Mouse (Mus musculus): ENCODE results near the gene Chd1l. TPM values are rescaled to one million over a fixed set of nuclear protein-coding genes. Genes with fewer than 3 reads are reported as not detected.
A peak's percentile ranks its signal among the peaks of the same experiment; 100 is the strongest.

The Chd1l gene
- total and polyA plus RNA-seq, 3 experiments: 4.6 to 10.5 (median 9.8) TPM

GRCm38 (mm10) chr3:97641396-97641795 lies 31.4 kb upstream of the Chd1l start:
- no peak for TF ChIP-seq POLR2A (IDR thresholded peaks at IDR 0.05; ENCODE audit: insufficient read depth, low read depth, low read length)
- TF ChIP-seq CTCF (IDR thresholded peaks at IDR 0.05): no peak
- no peak for TF ChIP-seq EP300 (IDR thresholded peaks at IDR 0.05; ENCODE audit: insufficient read depth, low read depth, low read length)
- no peak overlapping the region for H3K9ac ChIP-seq (ENCODE audit: low read depth, low read length)
- H3K36me3 ChIP-seq (ENCODE audit: control insufficient read depth, insufficient read depth, low read length): peaks cover 3% of the 10 kb centered on the region
- 92% methylated on average over 4 of the region's 4 CpGs for WGBS
- no peak for DNase-seq
- peaks cover 2% of the 10 kb centered on the region for H3K4me1 ChIP-seq (ENCODE audit: control insufficient read depth, insufficient read depth, low read length)
- no peaks in the 10 kb centered on the region for H3K79me2 ChIP-seq (replicated peaks; ENCODE audit: control insufficient read depth, insufficient read depth, low read length)
- no peak overlapping the region for H3K27ac ChIP-seq
- H3K4me3 ChIP-seq: no peak overlapping the region
- no peaks in the 10 kb centered on the region for H3K27me3 ChIP-seq (ENCODE audit: control insufficient read depth, insufficient read depth, low read length)
- intact Hi-C loops (cut with DNase I): no loop called here

GRCm38 (mm10) chr3:97634288-97634761 lies 24.3 kb upstream of the Chd1l start:
- Histone ChIP-seq H3K4me1 (ENCODE audit: control insufficient read depth, insufficient read depth, low read length) (peaks cover 2% of the 10 kb centered on the region; the same call in 1 of the 2 replicates), H3K9ac (ENCODE audit: low read depth, low read length) (no peak overlapping the region), H3K27ac (no peak overlapping the region), H3K79me2 (replicated peaks; ENCODE audit: control insufficient read depth, insufficient read depth, low read length) (no peaks in the 10 kb centered on the region), H3K27me3 (ENCODE audit: control insufficient read depth, insufficient read depth, low read length) (no peaks in the 10 kb centered on the region), H3K4me3 (no peak overlapping the region), H3K36me3 (ENCODE audit: control insufficient read depth, insufficient read depth, low read length) (peaks cover 5% of the 10 kb centered on the region)
- 41% methylated on average over 3 of the region's 3 CpGs for WGBS
- intact Hi-C loops (cut with DNase I): no loop called here
- DNase-seq: peak; percentile 68 to 73
- TF ChIP-seq POLR2A (IDR thresholded peaks at IDR 0.05; ENCODE audit: insufficient read depth, low read depth, low read length) (no peak), CTCF (IDR thresholded peaks at IDR 0.05) (peak; percentile 28), EP300 (IDR thresholded peaks at IDR 0.05; ENCODE audit: insufficient read depth, low read depth, low read length) (no peak)

- 79% methylated on average over 4 of the region's 4 CpGs for WGBS
- H3K9ac ChIP-seq (ENCODE audit: low read depth, low read length): no peak overlapping the region
- TF ChIP-seq POLR2A (IDR thresholded peaks at IDR 0.05; ENCODE audit: insufficient read depth, low read depth, low read length): no peak
- TF ChIP-seq EP300 (IDR thresholded peaks at IDR 0.05; ENCODE audit: insufficient read depth, low read depth, low read length): no peak
- TF ChIP-seq CTCF (IDR thresholded peaks at IDR 0.05): no peak
Measured at GRCm38 (mm10) chr3:97633456-97633855, 23.5 kb upstream of the Chd1l start.

GRCm38 (mm10) chr3:97631258-97631860 lies 21.4 kb upstream of the Chd1l start:
- H3K9ac ChIP-seq (ENCODE audit: low read depth, low read length): no peak overlapping the region
- H3K4me3 ChIP-seq: no peak overlapping the region
- 77% methylated on average over 8 of the region's 8 CpGs for WGBS
- peaks cover 5% of the 10 kb centered on the region for H3K36me3 ChIP-seq (ENCODE audit: control insufficient read depth, insufficient read depth, low read length)
- H3K27me3 ChIP-seq (ENCODE audit: control insufficient read depth, insufficient read depth, low read length): no peaks in the 10 kb centered on the region
- peaks cover 7% of the 10 kb centered on the region for H3K4me1 ChIP-seq (ENCODE audit: control insufficient read depth, insufficient read depth, low read length)
- DNase-seq: no peak
- no peaks in the 10 kb centered on the region for H3K79me2 ChIP-seq (replicated peaks; ENCODE audit: control insufficient read depth, insufficient read depth, low read length)
- intact Hi-C loops (cut with DNase I): no loop called here
- H3K27ac ChIP-seq: no peak overlapping the region
- TF ChIP-seq POLR2A (IDR thresholded peaks at IDR 0.05; ENCODE audit: insufficient read depth, low read depth, low read length) (no peak), EP300 (IDR thresholded peaks at IDR 0.05; ENCODE audit: insufficient read depth, low read depth, low read length) (no peak), CTCF (IDR thresholded peaks at IDR 0.05) (no peak)

More at GRCm38 (mm10) chr3:97633456-97633855, 23.5 kb upstream of the Chd1l start:
- H3K4me3 ChIP-seq: no peak overlapping the region
- no peaks in the 10 kb centered on the region for H3K27me3 ChIP-seq (ENCODE audit: control insufficient read depth, insufficient read depth, low read length)
- no peak for DNase-seq
- peaks cover 5% of the 10 kb centered on the region for H3K36me3 ChIP-seq (ENCODE audit: control insufficient read depth, insufficient read depth, low read length)
- peaks cover 4% of the 10 kb centered on the region for H3K4me1 ChIP-seq (ENCODE audit: control insufficient read depth, insufficient read depth, low read length)
- intact Hi-C loops (cut with DNase I): no loop called here
- no peaks in the 10 kb centered on the region for H3K79me2 ChIP-seq (replicated peaks; ENCODE audit: control insufficient read depth, insufficient read depth, low read length)
- no peak overlapping the region for H3K27ac ChIP-seq

- TF ChIP-seq EP300 (IDR thresholded peaks at IDR 0.05; ENCODE audit: insufficient read depth, low read depth, low read length) (no peak), CTCF (IDR thresholded peaks at IDR 0.05) (no peak), POLR2A (IDR thresholded peaks at IDR 0.05; ENCODE audit: insufficient read depth, low read depth, low read length) (no peak)
- intact Hi-C loops (cut with DNase I): no loop called here
- Histone ChIP-seq H3K79me2 (replicated peaks; ENCODE audit: control insufficient read depth, insufficient read depth, low read length) (no peaks in the 10 kb centered on the region), H3K27ac (no peak overlapping the region), H3K9ac (ENCODE audit: low read depth, low read length) (no peak overlapping the region), H3K4me3 (no peak overlapping the region), H3K4me1 (ENCODE audit: control insufficient read depth, insufficient read depth, low read length) (peaks cover 7% of the 10 kb centered on the region), H3K27me3 (ENCODE audit: control insufficient read depth, insufficient read depth, low read length) (no peaks in the 10 kb centered on the region), H3K36me3 (ENCODE audit: control insufficient read depth, insufficient read depth, low read length) (peaks cover 5% of the 10 kb centered on the region)
- WGBS: 95% methylated on average over 4 of the region's 4 CpGs
- DNase-seq: no peak
Measured at GRCm38 (mm10) chr3:97630746-97631145, 20.7 kb upstream of the Chd1l start.

- Histone ChIP-seq H3K4me3 (no peak overlapping the region), H3K36me3 (ENCODE audit: control insufficient read depth, insufficient read depth, low read length) (peaks cover 2% of the 10 kb centered on the region; the same call in 1 of the 2 replicates), H3K27me3 (ENCODE audit: control insufficient read depth, insufficient read depth, low read length) (no peaks in the 10 kb centered on the region), H3K4me1 (ENCODE audit: control insufficient read depth, insufficient read depth, low read length) (peaks cover 7% of the 10 kb centered on the region), H3K27ac (no peak overlapping the region), H3K9ac (ENCODE audit: low read depth, low read length) (no peak overlapping the region), H3K79me2 (replicated peaks; ENCODE audit: control insufficient read depth, insufficient read depth, low read length) (no peaks in the 10 kb centered on the region)
- intact Hi-C loops (cut with DNase I): loop anchor here (2.0 kb wide), 1 partner anchor 19 kb away; the partner anchor contains the start of gene Chd1l
- DNase-seq: no peak
- 92% methylated on average over 4 of the region's 4 CpGs for WGBS
- no peak for TF ChIP-seq POLR2A (IDR thresholded peaks at IDR 0.05; ENCODE audit: insufficient read depth, low read depth, low read length)
- no peak for TF ChIP-seq EP300 (IDR thresholded peaks at IDR 0.05; ENCODE audit: insufficient read depth, low read depth, low read length)
- no peak for TF ChIP-seq CTCF (IDR thresholded peaks at IDR 0.05)
Measured at GRCm38 (mm10) chr3:97629941-97630340, 19.9 kb upstream of the Chd1l start.
